In the genomic region with DNA sequence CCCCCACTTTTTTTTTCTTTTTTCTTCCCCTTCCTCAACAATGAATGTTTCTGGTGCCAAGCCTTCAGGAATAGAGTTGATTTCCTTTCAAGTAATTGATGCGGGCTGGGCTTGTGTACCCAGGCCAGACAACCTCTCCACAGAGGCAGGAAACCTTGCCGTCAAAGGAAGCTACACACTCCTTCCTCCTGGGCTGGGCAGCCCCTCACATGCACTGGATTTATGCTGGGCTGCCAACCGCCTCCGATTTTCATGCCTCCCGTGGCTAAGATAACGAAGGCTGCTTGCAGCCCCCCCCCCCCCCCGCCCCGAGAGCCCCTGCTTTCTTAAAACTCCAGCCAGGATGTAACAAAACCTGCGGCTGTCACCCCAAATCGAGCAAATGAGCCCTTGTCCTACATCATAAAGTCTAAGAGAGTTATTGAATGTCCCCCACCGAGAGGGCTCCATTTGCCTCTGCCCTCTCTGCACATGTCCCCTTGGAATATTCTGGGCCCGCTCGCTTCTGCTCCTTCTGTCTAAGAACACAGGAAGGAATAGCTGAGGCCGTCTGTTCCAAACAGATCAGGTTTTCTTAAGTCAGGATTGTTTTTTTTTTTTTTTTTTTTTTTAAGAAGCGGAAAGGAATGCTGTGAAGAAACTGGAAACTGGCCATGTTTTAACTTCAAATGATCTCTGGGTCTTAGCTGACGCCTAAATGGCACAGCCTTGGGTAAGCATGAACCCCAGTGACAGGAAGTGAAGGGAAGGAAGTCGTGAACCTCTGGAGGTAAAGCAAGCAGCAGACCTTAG, we compare ENCODE assay signal across 11 mouse cellular contexts.
DNase-seq lines count a peak whose midpoint lies in the region; ATAC-seq lines count a peak whose summit lies in the region.
"Had no signal": no experiment of that assay in that cellular context is flagged by ENCODE, and none has a peak within 500 bp of the region (broad histone marks: within the 10 kb centered on the region; RNA-seq: fewer than 3 reads in every experiment).

No protein-coding gene starts in this region.

- no peak overlapping the region for H3K9ac ChIP-seq in heart, embryonic 13.5 days

- H3K4me3 ChIP-seq in heart, embryonic 13.5 days = no peak overlapping the region

- H3K9me3 ChIP-seq in heart, embryonic 13.5 days = no peaks in the 10 kb centered on the region

- no peak for ATAC-seq in heart, embryonic 13.5 days (ENCODE audit: extremely low read depth, insufficient number of reproducible peaks, low FRiP score, low TSS enrichment)
- ATAC-seq: CD4-positive, CD25-positive, alpha-beta regulatory T cell, adult 4 months had no signal

- H3K27ac ChIP-seq in heart, embryonic 13.5 days (replicated peaks) = peak overlapping the region; percentile 68

- H3K27me3 ChIP-seq in heart, embryonic 13.5 days (replicated peaks) = peaks cover 29% of the 10 kb centered on the region

- H3K4me1 ChIP-seq in heart, embryonic 13.5 days = peaks cover 24% of the 10 kb centered on the region

- intact Hi-C loops in heart, postnatal 14 days (cut with DNase I) = no loop called here
- intact Hi-C loops in gastrocnemius, postnatal 14 days (cut with DNase I; ENCODE audit: low total_unique reads) = loop anchor here (5.0 kb wide), 1 partner anchor 1520 kb away; no protein-coding TSS in a partner anchor

- WGBS in heart, embryonic 13.5 days = 26% methylated on average over 17 of the region's 17 CpGs

- DNase-seq in heart, postnatal 14 days = no peak
- peak; percentile 19 for DNase-seq in right cerebral cortex, postnatal 4 days
- no peak for DNase-seq in right cerebral cortex, adult 18-20 months
- peak; percentile 57 for DNase-seq in kidney, postnatal 14 days
- DNase-seq in layer of hippocampus, adult 8-10 months (ENCODE audit: low spot score in 2 of 2) = no peak
- no peak for DNase-seq in gastrocnemius, postnatal 14 days
- no peak for DNase-seq in ovary, postnatal 36 days (ENCODE audit: low spot score)
- DNase-seq: cerebellum, postnatal 14 days; right cerebral cortex, postnatal 25 days had no signal

- H3K4me2 ChIP-seq in heart, embryonic 13.5 days = peak overlapping the region; percentile 22; the same call in 1 of the 2 replicates

- H3K36me3 ChIP-seq in heart, embryonic 13.5 days = no peaks in the 10 kb centered on the region

Comparison
In these comparisons a context has a peak if more than half of its experiments do, and no peak if none do; other contexts are left out.
1. DNase-seq: peak in right cerebral cortex, postnatal 4 days (single experiment) and kidney, postnatal 14 days (single experiment); none in heart, postnatal 14 days (0 of 2), right cerebral cortex, adult 18-20 months (single experiment), layer of hippocampus, adult 8-10 months (0 of 2), gastrocnemius, postnatal 14 days (single experiment) and ovary, postnatal 36 days (single experiment).